Mouse (Mus musculus) thymus, adult 2 months (tissue): ENCODE measurements around the gene Mrpl2.

Experiments
- CTCF ChIP-seq: fragments of 200-500 bp; IDR thresholded peaks from 2 replicates; pipeline ENCODE4 v1.5.1; 2012; ENCODE audit warnings: mild to moderate bottlenecking, control low read depth, low read length, moderate library complexity, borderline replicate concordance; ENCODE audit not compliant: control insufficient read depth, poor library complexity, insufficient read depth; ENCODE audit errors: extremely low read depth
- POLR2A ChIP-seq: fragments of 200-500 bp; IDR thresholded peaks from 2 replicates; pipeline ENCODE4 v1.6.1; 2012; ENCODE audit warnings: mild to moderate bottlenecking, low read length, control low read depth, moderate library complexity; ENCODE audit not compliant: control insufficient read depth, poor library complexity, insufficient read depth; ENCODE audit errors: extremely low read depth

GRCm38 (mm10) chr17:46609721-46610514, 36.1 kb upstream of the Mrpl2 start:
- TF ChIP-seq POLR2A: no peak
- TF ChIP-seq CTCF: no peak
